Mouse (Mus musculus): ENCODE measurements around the gene Zfp92. TPM values are rescaled to one million over a fixed set of nuclear protein-coding genes. Genes with fewer than 3 reads are reported as not detected.

Gene Zfp92
- polyA plus RNA-seq, 1 experiment from 2014 or later: 0.27 TPM

GRCm38 (mm10) chrX:73441428-73441827, 30.5 kb downstream of the Zfp92 start:
- Histone ChIP-seq H3K4me1 (no peaks in the 10 kb centered on the region), H3K9ac (no peak overlapping the region), H3K27me3 (0 out of 2 replicates have a peak, but pooled peaks cover 4% of the 10 kb centered on the region), H3K9me3 (no peaks in the 10 kb centered on the region), H3K4me2 (replicated peaks) (no peak overlapping the region), H3K27ac (no peak overlapping the region), H3K36me3 (peaks cover 12% of the 10 kb centered on the region; the same call in 1 of the 2 replicates), H3K4me3 (no peak overlapping the region)
- no peak for ATAC-seq (ENCODE audit: low FRiP score, low read depth)
- 67% methylated on average over 2 of the region's 2 CpGs for WGBS

GRCm38 (mm10) chrX:73451949-73452348, 41.1 kb downstream of the Zfp92 start:
- H3K4me1 ChIP-seq: no peaks in the 10 kb centered on the region
- 18% methylated on average over 2 of the region's 2 CpGs for WGBS
- peaks cover 13% of the 10 kb centered on the region for H3K36me3 ChIP-seq
- ATAC-seq (ENCODE audit: low FRiP score, low read depth): no peak
- H3K9me3 ChIP-seq: no peaks in the 10 kb centered on the region
- H3K9ac ChIP-seq: no peak overlapping the region
- H3K4me2 ChIP-seq (replicated peaks): no peak overlapping the region
- H3K4me3 ChIP-seq: no peak overlapping the region
- no peak overlapping the region for H3K27ac ChIP-seq
- H3K27me3 ChIP-seq: 0 out of 2 replicates have a peak, but pooled peaks cover 3% of the 10 kb centered on the region

GRCm38 (mm10) chrX:73458877-73459392, 48.0 kb downstream of the Zfp92 start, which contains the start of gene Haus7:
Gene Haus7, minus strand, starts transcription at chrX:73459044.
- no peak within 1 kb of the TSS for H3K27ac ChIP-seq

GRCm38 (mm10) chrX:73460792-73461191, 49.9 kb downstream of the Zfp92 start:
- ATAC-seq (ENCODE audit: low FRiP score, low read depth): no peak
- peaks cover 15% of the 10 kb centered on the region for H3K4me1 ChIP-seq
- H3K9ac ChIP-seq: no peak overlapping the region
- peaks cover 5% of the 10 kb centered on the region; the same call in 1 of the 2 replicates for H3K27me3 ChIP-seq
- no peak overlapping the region for H3K4me2 ChIP-seq (replicated peaks)
- WGBS: 72% methylated on average over 4 of the region's 4 CpGs
- no peaks in the 10 kb centered on the region for H3K9me3 ChIP-seq
- H3K27ac ChIP-seq: no peak overlapping the region; the same call in 1 of the 2 replicates
- H3K36me3 ChIP-seq: no peaks in the 10 kb centered on the region
- no peak overlapping the region for H3K4me3 ChIP-seq

More at GRCm38 (mm10) chrX:73458877-73459392, 48.0 kb downstream of the Zfp92 start, which contains the start of gene Haus7:
- H3K9me3 ChIP-seq: no peaks in the 10 kb centered on the region
- H3K36me3 ChIP-seq: no peaks in the 10 kb centered on the region
- peak; percentile 100 for ATAC-seq (ENCODE audit: low FRiP score, low read depth)
- H3K4me1 ChIP-seq: peaks cover 11% of the 10 kb centered on the region; the same call in 1 of the 2 replicates
- WGBS: 13% methylated on average over 26 of the region's 26 CpGs
- H3K4me3 ChIP-seq: peak within 1 kb of the TSS; percentile 58
- peak within 1 kb of the TSS; percentile 66 for H3K4me2 ChIP-seq (replicated peaks)
- no peaks in the 10 kb centered on the region for H3K27me3 ChIP-seq
- peak within 1 kb of the TSS; percentile 65 for H3K9ac ChIP-seq

- H3K4me3 ChIP-seq: no peak overlapping the region
- H3K36me3 ChIP-seq: no peaks in the 10 kb centered on the region
- no peak overlapping the region for H3K4me2 ChIP-seq (replicated peaks)
- no peak overlapping the region for H3K9ac ChIP-seq
- peak; percentile 81 for ATAC-seq (ENCODE audit: low FRiP score, low read depth)
- peak overlapping the region; percentile 93 for H3K27ac ChIP-seq
- H3K4me1 ChIP-seq: peaks cover 35% of the 10 kb centered on the region
- no peaks in the 10 kb centered on the region for H3K9me3 ChIP-seq
- WGBS: 45% methylated on average over 9 of the region's 9 CpGs
- H3K27me3 ChIP-seq: peaks cover 8% of the 10 kb centered on the region; the same call in 1 of the 2 replicates
Measured at GRCm38 (mm10) chrX:73465483-73466186, 54.7 kb downstream of the Zfp92 start.

GRCm38 (mm10) chrX:73467446-73468241, 56.7 kb downstream of the Zfp92 start:
- H3K4me3 ChIP-seq: no peak overlapping the region
- 45% methylated on average over 5 of the region's 5 CpGs for WGBS
- H3K27ac ChIP-seq: peak overlapping the region; percentile 93
- no peaks in the 10 kb centered on the region for H3K9me3 ChIP-seq
- no peak overlapping the region for H3K9ac ChIP-seq
- ATAC-seq (ENCODE audit: low FRiP score, low read depth): peak; percentile 89
- peak overlapping the region; percentile 25; the same call in 1 of the 2 replicates for H3K4me2 ChIP-seq (replicated peaks)
- H3K4me1 ChIP-seq: peaks cover 35% of the 10 kb centered on the region
- peaks cover 8% of the 10 kb centered on the region; the same call in 1 of the 2 replicates for H3K27me3 ChIP-seq
- H3K36me3 ChIP-seq: no peaks in the 10 kb centered on the region

DNA sequence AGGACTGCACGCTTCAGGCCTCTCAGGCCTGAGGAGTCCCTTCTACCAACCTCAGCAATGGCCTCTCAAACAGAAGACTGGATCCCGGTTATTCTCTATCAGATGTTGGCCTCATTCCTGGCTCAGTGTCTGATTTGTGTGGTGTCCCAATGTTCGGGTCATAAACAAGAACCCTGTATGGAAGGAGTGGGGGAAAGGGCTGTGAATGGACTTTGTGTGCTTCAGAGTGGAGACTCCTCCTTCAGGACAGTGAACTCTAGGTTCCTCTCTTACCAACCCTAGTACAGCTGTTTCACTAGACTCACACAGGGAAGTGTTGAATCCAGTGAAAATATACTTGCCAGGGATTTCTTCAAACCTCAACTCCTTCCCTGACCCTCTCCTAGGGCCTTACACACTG, 57.4 kb downstream of the Zfp92 start:
- Histone ChIP-seq H3K4me2 (replicated peaks) (no peak overlapping the region), H3K4me1 (peaks cover 35% of the 10 kb centered on the region), H3K4me3 (no peak overlapping the region), H3K9me3 (no peaks in the 10 kb centered on the region), H3K27ac (peak overlapping the region; percentile 93), H3K36me3 (no peaks in the 10 kb centered on the region), H3K9ac (no peak overlapping the region), H3K27me3 (peaks cover 8% of the 10 kb centered on the region; the same call in 1 of the 2 replicates)
- 0 out of 2 replicates have a peak, but pooled peaks have one; percentile 7 for ATAC-seq (ENCODE audit: low FRiP score, low read depth)
- WGBS: 43% methylated on average over 3 of the region's 3 CpGs

- Histone ChIP-seq H3K4me2 (replicated peaks) (no peak overlapping the region), H3K27ac (peak overlapping the region; percentile 93), H3K4me1 (peaks cover 35% of the 10 kb centered on the region), H3K9me3 (no peaks in the 10 kb centered on the region), H3K9ac (no peak overlapping the region), H3K27me3 (peaks cover 8% of the 10 kb centered on the region; the same call in 1 of the 2 replicates), H3K36me3 (no peaks in the 10 kb centered on the region), H3K4me3 (no peak overlapping the region)
- WGBS: 50% methylated on average over 1 of the region's 1 CpGs
- no peak for ATAC-seq (ENCODE audit: low FRiP score, low read depth)
Measured at GRCm38 (mm10) chrX:73468752-73469151, 57.9 kb downstream of the Zfp92 start.

DNA sequence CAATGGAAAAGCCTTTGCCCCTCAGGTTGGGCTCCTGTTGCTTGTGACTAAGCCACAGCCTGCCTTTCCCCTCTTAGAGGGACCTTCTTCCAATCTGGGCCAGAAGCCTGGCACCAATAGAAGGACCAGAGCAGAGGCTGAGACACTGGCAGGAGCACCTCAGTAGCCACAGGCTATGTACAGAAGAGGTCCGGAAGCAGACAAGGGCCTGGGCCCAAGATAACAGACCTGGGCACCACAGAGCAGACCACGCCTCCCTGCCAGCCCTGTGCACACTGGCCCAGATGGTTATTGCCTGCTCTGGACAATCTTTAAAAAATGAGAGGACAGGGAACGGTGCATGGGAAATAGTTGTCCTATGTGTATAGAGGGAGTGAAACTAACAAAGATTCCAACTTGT, 60.9 kb downstream of the Zfp92 start:
- 91% methylated on average over 3 of the region's 3 CpGs for WGBS
- no peak for ATAC-seq (ENCODE audit: low FRiP score, low read depth)
- 0 out of 2 replicates have a peak, but pooled peaks cover 5% of the 10 kb centered on the region for H3K27me3 ChIP-seq
- H3K4me1 ChIP-seq: peaks cover 45% of the 10 kb centered on the region
- H3K4me3 ChIP-seq: no peak overlapping the region
- no peak overlapping the region for H3K27ac ChIP-seq
- H3K4me2 ChIP-seq (replicated peaks): no peak overlapping the region
- H3K36me3 ChIP-seq: no peaks in the 10 kb centered on the region
- H3K9me3 ChIP-seq: no peaks in the 10 kb centered on the region
- no peak overlapping the region for H3K9ac ChIP-seq

GRCm38 (mm10) chrX:73474340-73475165, 63.7 kb downstream of the Zfp92 start:
- Histone ChIP-seq H3K4me1 (peaks cover 20% of the 10 kb centered on the region), H3K36me3 (no peaks in the 10 kb centered on the region), H3K9me3 (no peaks in the 10 kb centered on the region), H3K9ac (no peak overlapping the region), H3K4me3 (no peak overlapping the region), H3K4me2 (replicated peaks) (peak overlapping the region; percentile 21; the same call in 1 of the 2 replicates), H3K27ac (peak overlapping the region; percentile 79), H3K27me3 (peaks cover 9% of the 10 kb centered on the region; the same call in 1 of the 2 replicates)
- ATAC-seq (ENCODE audit: low FRiP score, low read depth): peak; percentile 86
- WGBS: 46% methylated on average over 12 of the region's 12 CpGs

DNA sequence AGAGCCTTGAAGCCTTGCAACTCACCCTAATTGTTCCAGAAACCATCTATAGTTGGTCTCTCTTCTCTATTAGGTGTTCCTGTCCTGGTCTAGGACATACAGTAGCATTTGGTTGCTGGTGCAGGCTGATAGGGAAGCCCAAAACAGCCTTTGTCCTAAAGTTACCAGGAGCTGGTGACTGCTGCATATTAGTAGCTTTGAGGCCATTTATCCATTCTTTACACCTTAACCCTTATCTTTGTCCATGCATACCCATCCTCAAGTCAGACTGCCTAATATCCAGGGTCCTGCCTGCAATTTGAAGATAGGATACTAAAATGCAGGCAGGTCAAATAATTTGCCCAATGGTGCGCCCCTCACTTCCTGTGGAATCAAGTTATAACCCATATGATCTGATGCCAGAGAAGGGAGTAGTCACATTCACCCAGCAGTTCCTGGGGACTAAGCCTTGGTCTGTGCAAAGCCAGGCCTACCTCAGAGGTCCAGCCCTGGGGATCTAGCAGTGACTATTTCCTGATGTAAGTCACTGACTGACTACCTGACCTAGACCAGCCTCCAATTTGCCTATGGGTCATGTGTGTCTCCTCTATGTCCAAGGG, 64.9 kb downstream of the Zfp92 start:
- 94% methylated on average over 1 of the region's 1 CpGs for WGBS
- 0 out of 2 replicates have a peak overlapping the region, but pooled peaks have one; percentile 10 for H3K27ac ChIP-seq
- peaks cover 6% of the 10 kb centered on the region; the same call in 1 of the 2 replicates for H3K27me3 ChIP-seq

More for the DNA sequence above, 64.9 kb downstream of the Zfp92 start:
- Histone ChIP-seq H3K4me2 (replicated peaks) (no peak overlapping the region), H3K4me1 (peaks cover 31% of the 10 kb centered on the region), H3K4me3 (no peak overlapping the region), H3K36me3 (no peaks in the 10 kb centered on the region), H3K9ac (no peak overlapping the region), H3K9me3 (no peaks in the 10 kb centered on the region)
- no peak for ATAC-seq (ENCODE audit: low FRiP score, low read depth)

All from limb, embryonic 13.5 days (tissue).